Mouse (Mus musculus): ENCODE measurements around the gene Ltbr. TPM values are rescaled to one million over a fixed set of nuclear protein-coding genes. Genes with fewer than 3 reads are reported as not detected.
"Not testable (repeated sequence)": the region's sequence is repeated elsewhere in the genome, so short reads cannot be mapped to it uniquely, and the experiment has no call there.

Gene Ltbr
- total RNA-seq, 2 experiments from 2014 or later: 8.1 to 9.5 TPM

DNA sequence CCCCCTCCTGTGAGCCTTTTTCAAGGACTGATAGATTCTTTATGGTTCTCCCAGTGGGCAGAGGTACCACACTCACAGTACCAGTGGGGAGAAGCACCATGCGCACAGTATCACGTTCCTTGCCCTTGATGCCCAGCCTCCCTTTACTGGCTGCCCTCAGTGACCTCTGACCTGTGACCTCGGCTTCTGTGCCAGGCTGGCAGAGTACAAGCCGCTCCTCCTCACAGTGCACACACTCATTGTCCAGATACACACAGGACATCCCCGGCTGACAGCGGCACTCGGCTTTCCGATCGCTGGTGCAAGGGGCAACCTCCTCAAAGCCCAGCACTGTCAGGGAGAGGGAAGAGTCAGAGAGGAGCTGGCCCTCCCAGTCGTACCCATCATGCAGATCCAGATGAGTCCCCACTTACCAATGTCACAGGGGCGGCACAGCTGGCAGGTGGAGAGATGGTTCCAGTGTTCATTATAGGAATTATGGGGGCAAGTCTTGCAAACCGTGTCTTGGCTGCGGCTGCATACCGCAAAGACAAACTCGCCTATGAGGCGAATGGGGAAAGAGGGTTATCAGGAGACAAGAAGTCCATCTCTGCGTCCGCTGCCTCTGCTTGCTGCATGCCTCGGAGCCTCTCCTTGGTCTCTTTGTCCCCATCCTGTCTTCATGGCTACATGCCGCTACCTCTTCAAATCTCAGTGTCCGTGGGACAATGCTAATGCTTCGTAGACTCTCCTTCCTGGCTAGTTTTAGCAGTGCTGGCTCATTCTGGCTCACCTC is 917 bp downstream of the Ltbr start:
- no peak for DNase-seq (ENCODE audit: low spot score in 2 of 2)

DNA sequence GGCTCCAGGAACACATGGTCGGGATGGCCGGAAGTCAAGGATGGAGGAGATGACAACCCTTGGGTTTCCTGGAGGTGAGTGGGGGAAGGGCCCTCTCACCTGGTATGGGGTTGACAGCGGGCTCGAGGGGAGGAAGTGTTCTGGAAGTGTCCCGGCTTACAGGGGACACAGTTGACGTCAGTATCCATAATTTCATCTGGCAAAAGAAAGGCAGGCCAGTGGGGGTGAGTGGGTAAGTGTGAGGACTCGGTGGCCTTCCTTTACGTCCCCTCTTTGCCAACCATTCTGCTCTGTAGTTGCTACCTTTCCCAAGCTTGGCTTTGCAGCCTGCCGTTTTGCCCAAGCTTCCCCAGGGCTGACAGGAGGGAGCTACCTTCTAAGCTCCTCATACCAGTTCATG is 1.5 kb downstream of the Ltbr start:
- no peak for DNase-seq (ENCODE audit: low spot score in 2 of 2)

DNA sequence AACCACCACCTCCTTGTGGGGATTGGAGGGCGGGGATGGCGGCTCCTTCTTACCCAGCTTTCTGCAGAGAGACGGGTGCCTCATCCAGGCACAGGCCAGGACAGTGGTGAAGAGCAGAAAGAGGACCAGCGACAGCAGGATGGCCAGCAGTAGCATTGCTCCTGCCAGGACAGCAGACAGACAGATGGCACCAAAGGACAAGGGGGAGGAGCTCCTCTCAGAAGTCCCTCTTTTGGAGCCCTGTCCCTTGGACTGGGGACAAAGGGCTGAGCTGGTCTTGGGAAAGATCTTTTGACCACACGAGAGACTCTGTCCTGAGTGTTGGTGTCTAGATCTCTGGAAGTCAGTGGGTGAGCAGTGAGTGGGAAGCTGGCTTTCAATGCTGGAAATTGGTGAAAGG is 4.3 kb downstream of the Ltbr start:
- DNase-seq (ENCODE audit: low spot score in 2 of 2): no peak

DNA sequence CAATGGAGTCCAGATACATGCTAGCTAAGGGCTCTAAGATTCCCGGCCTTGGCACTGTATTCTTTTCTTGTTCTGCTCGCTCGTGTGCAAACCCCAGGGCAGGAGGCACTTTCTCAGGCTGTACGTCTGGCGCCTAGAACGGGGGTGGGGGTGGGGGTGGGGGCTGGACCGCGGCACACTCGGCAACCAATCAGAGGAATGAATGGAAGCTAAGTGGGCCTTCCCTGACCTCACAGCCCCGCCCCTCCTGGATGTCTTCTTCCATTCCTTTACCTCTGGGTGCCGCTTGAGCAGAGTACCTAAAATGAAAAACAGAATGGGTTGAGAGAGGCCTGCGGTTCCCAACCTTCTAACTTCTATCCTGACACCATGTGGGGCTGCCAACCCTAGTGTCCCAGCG is 4.8 kb downstream of the Ltbr start:
- no peak for DNase-seq (ENCODE audit: low spot score in 2 of 2)

DNA sequence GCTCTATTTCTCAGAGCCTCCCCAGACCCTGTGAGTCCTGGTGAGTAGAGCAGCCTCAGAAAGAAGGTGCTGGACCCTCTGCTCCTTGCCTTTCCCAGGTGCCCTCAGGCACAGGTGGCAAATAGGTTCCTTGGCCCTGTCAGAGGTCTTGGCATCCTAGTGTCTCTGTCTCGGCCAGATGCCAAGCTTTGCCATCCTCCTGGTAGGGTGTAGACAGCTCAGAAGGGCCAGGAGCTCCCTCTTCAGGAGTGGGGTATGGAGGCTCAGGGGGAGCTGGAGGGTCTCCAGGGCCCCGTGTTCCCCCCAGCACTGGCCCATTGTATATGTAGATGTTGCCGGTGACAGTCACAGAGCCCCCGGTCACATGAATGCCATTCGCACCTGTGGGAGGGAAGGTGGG is 6.6 kb downstream of the Ltbr start:
- DNase-seq (ENCODE audit: low spot score in 2 of 2): no peak

DNA sequence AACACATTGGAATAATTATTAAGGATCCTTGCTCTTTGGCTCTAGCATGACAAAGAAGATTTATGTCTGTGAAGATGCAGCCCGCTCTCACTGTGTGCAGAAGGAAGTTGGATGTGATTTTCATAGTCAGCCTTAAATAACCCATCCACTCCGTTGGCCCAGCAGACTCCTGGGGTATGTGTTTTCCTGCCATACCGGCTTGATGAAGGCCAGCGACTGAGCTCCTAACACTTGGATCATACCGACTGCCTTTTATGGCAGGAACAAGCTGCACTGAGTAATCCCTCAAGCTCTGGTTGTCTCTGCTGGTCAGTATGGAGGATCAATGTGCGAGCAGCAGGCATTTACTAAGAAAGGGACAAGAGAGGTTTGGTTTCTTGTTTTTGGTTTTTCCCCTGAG is 8.2 kb downstream of the Ltbr start:
- DNase-seq (ENCODE audit: low spot score in 2 of 2): no peak

DNA sequence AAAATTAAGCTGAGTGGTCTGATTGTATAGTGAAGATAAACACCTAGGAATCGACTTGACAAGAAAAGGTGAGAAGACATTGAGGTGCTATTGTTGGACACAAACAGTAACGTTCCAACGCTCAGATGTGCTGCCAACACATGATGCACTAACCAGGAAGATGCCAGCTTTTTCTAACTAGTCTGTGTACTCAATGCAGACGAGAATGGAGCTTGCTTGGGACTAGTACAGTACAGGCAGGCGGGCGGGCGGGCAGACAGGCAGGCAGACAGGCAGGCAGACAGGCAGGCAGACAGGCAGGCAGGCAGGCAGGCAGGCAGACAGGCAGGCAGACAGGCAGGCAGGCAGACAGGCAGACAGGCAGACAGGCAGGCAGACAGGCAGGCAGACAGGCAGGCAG is 9.3 kb downstream of the Ltbr start:
- DNase-seq (ENCODE audit: low spot score in 2 of 2): not testable (repeated sequence)

GRCm38 (mm10) chr6:125303242-125303641 is 10.4 kb downstream of the Ltbr start:
- no peak for DNase-seq (ENCODE audit: low spot score in 2 of 2)

DNA sequence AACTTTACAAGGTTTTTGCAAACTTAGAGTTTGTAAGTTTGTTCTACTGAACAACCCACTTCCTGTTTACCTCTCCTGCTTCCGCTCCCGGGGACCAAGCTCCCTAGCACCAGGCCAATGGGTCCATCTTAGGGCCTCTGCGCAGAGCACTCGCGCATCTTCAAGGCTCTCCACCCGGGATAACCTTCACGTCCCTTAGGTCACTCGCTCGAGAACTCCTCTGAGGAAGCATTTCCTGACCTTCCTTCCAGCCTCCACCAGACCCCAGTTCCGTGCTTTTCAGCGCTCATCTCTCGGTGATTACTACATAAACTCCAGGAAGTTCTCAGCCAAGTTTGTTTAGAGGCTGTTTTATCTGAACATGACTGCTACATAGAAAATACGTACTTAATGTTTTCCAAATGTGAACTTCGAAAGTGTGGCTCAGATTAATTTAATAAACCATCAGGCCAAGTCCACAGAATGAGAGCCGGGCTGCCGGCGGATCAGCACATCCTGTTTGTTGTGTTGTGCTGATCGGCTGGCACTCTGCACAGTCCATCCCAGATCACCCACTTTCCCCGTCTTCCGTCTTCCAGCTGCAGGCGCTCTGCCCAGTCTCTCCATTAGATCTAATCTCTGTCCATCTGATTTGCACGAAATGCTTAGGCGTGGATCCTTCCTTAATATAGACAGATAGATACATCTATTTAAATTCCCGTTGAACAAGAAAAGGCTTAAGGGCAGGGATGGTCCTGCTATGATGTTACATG is 11.3 kb downstream of the Ltbr start:
- DNase-seq (ENCODE audit: low spot score in 2 of 2): no peak

GRCm38 (mm10) chr6:125300982-125301381 is 12.7 kb downstream of the Ltbr start:
- no peak for DNase-seq (ENCODE audit: low spot score in 2 of 2)

DNA sequence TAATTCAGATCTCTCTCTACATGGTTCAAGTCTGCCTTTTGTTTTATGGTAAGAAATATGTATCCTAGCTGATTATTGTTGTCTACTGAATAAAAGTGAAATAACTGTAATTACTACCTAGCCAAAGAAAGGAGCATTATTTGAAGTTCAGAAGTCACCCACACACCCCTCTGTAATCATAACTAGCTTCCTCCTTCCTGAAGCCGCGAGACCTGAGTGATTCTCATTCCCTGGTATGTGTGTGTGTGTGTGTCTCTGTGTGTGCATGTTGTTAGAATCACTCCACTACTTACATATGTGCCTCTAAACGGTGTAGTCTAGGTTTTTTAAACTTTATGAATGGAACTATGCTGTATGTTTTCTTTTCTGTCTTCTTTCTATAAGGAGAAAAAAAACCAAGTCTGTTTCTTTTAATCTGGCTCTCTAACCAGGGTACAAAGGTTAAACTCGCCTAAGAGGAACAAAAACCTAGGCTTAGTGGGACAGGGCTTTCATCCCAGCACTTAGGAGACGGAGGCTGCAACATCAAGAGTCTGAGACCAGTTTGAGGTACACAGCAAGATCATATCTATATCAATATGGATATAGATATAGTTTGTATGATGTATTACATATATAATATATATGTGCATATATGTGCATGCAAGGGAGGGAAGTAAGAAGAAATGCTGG is 16.4 kb downstream of the Ltbr start:
- DNase-seq (ENCODE audit: low spot score in 2 of 2): no peak

DNA sequence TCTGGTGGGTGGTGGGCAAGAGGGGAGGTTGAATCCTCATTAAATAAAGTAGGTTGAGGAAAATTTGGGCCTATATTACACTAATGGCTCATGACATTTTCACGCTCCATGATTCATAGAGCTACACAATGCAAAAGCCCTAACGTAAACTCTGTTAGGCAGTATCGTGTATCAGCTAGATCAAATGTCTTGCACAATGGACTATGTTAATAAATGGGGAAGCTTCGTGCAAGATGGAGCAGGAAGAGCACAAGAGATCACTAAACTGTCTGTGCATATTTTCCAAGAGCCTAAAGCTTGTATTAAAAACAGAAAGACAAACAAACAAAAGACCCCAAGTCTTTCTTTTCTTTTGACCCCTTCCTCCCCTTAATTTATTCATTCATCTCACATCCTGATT is 19.6 kb downstream of the Ltbr start:
- no peak for DNase-seq (ENCODE audit: low spot score in 2 of 2)

DNA sequence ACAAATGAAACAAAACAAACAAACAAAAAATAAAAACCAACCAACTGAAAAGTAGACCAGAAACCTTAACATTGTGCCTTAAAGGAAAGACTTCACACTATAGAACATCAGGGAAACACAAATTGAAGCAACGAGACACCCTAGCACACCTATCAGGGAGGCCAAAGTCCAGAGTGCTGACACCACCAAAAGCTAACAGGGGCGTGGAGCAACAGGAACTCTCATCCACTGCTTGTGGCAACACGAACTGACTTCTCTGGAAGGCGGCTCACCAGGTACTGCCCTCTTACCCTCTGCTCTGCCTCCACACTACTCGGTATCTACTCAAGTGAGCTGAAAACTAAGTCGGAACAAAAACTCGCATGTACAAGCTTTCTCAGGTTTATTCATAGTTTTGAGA is 21.4 kb downstream of the Ltbr start:
- DNase-seq (ENCODE audit: low spot score in 2 of 2): no peak

- DNase-seq (ENCODE audit: low spot score in 2 of 2): peak; percentile 21 to 50
Observed at GRCm38 (mm10) chr6:125291329-125291728, 22.4 kb downstream of the Ltbr start.

DNA sequence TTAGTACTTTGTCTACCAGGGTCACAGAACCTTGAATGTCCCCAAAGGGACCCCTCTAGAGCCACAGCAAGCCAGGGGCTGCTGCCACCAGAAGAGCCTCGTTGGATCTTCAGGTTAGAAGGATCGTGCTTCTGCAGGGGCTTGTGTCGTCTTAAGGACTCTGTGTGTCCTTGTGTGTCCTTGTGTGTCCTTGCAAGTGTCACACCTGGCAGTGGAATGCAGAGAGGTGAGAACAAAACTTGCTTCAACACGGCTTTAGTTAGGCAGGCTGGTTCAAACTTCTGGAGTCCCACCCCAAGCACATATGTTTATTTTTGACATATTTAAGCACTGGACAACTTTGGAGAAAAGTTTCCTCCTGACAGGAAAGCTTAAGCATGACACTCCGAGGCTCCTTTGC is 25.0 kb downstream of the Ltbr start:
- no peak for DNase-seq (ENCODE audit: low spot score in 2 of 2)

- no peak for DNase-seq (ENCODE audit: low spot score in 2 of 2)
Observed at GRCm38 (mm10) chr6:125286944-125287343, 26.7 kb downstream of the Ltbr start.

DNA sequence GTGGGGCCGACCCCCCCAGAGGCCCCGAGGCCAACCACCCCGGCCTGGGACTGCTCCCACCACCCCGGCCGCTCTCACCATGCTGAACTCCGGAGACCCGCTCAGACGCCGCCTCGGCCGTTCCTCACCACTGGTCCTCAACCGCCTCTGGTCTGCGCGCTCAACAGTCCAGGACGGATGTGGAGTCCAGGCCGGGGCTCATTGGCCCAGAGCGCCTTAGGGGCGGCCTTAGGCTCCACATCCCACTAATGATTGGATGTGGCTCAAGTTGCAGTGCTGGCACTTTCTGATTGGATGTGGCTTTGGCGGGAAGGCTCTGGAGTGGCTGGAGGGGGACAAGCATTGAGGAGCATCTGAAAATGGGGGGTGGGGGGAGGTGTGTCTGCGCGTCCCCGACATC is 27.8 kb downstream of the Ltbr start, which contains the start of gene Tuba3a:
Gene Tuba3a (minus strand): TSS at position 153 of the 400 bp plus-strand sequence.
- DNase-seq (ENCODE audit: low spot score in 2 of 2): no peak

GRCm38 (mm10) chr6:125284751-125285150 is 28.9 kb downstream of the Ltbr start:
- no peak for DNase-seq (ENCODE audit: low spot score in 2 of 2)

- no peak for DNase-seq (ENCODE audit: low spot score in 2 of 2)
Observed at GRCm38 (mm10) chr6:125284250-125284649, 29.4 kb downstream of the Ltbr start.

- DNase-seq (ENCODE audit: low spot score in 2 of 2): not testable (repeated sequence)
Observed at GRCm38 (mm10) chr6:125282721-125283120, 31.0 kb downstream of the Ltbr start.

DNA sequence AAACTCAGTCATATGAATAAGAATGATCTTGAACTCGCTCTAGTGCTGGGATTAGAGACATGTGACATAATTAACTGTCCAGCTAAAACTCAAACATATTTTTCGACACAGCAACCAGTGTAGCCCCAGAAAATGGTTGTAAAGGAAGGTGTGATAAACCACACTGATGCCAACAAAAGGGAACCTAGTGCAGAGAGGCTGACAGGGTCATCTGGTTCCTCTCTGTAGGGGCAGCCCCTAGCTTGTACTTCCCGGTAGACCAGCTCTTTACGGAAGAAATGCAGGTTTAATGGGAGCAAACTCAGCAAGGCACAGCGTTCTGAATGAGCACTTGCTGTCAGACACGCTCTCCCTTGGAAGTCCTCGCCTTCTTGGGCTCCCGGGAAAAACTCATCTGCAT is 34.0 kb downstream of the Ltbr start:
- DNase-seq (ENCODE audit: low spot score in 2 of 2): no peak
